Mouse (Mus musculus) spleen, postnatal 14 days (tissue): ENCODE measurements around the gene Sh3tc1.

Source experiments
- DNase-seq, 2 experiments: peaks; one replicate each; pipeline ENCODE4 v3.0.0; 2021 to 2022; ENCODE audit warnings: low spot score in 2 of 2

Gene Sh3tc1

GRCm38 (mm10) chr5:35739536-35740278, at the start of gene Sh3tc1:
TSS of gene Sh3tc1 (minus strand) at chr5:35739987.
- no peak for DNase-seq

- no peak for DNase-seq
These were observed 48.9 kb upstream of the Sh3tc1 start for GRCm38 (mm10) chr5:35788719-35789118.

- DNase-seq: no peak
These were observed 48.1 kb upstream of the Sh3tc1 start for GRCm38 (mm10) chr5:35787847-35788246.

- no peak for DNase-seq
These were observed 46.1 kb upstream of the Sh3tc1 start for GRCm38 (mm10) chr5:35785853-35786252.

GRCm38 (mm10) chr5:35782648-35783180, 42.9 kb upstream of the Sh3tc1 start:
- DNase-seq: no peak

GRCm38 (mm10) chr5:35781116-35781515, 41.3 kb upstream of the Sh3tc1 start:
- DNase-seq: no peak

- no peak for DNase-seq
These were observed 34.3 kb upstream of the Sh3tc1 start for GRCm38 (mm10) chr5:35774137-35774424.

- DNase-seq: no peak
These were observed 33.7 kb upstream of the Sh3tc1 start for GRCm38 (mm10) chr5:35773274-35774136.

GRCm38 (mm10) chr5:35770891-35771663, 31.3 kb upstream of the Sh3tc1 start:
- no peak for DNase-seq

- DNase-seq: no peak
These were observed 30.5 kb upstream of the Sh3tc1 start for GRCm38 (mm10) chr5:35770246-35770645.

- no peak for DNase-seq
These were observed 29.2 kb upstream of the Sh3tc1 start for GRCm38 (mm10) chr5:35768997-35769396.

GRCm38 (mm10) chr5:35768525-35768924, 28.7 kb upstream of the Sh3tc1 start:
- no peak for DNase-seq

GRCm38 (mm10) chr5:35765909-35766308, 26.1 kb upstream of the Sh3tc1 start:
- no peak for DNase-seq

GRCm38 (mm10) chr5:35762850-35763249, 23.1 kb upstream of the Sh3tc1 start:
- DNase-seq: no peak

GRCm38 (mm10) chr5:35762388-35762787, 22.6 kb upstream of the Sh3tc1 start:
- DNase-seq: no peak

GRCm38 (mm10) chr5:35761323-35761722, 21.5 kb upstream of the Sh3tc1 start:
- DNase-seq: no peak

- peak in 1 of 2 experiments; percentile 17 for DNase-seq
These were observed 18.6 kb upstream of the Sh3tc1 start for GRCm38 (mm10) chr5:35758081-35759053.

GRCm38 (mm10) chr5:35757639-35758001, 17.8 kb upstream of the Sh3tc1 start, which contains the start of gene Ablim2:
TSS of gene Ablim2 (plus strand) at chr5:35757880.
- peak; percentile 60 to 74 for DNase-seq

GRCm38 (mm10) chr5:35756997-35757638, 17.3 kb upstream of the Sh3tc1 start:
- no peak for DNase-seq

GRCm38 (mm10) chr5:35756020-35756419, 16.2 kb upstream of the Sh3tc1 start:
- DNase-seq: no peak
